Mouse (Mus musculus) retina, postnatal 1 day (tissue): ENCODE measurements around the gene Klk1b4.

Source experiments
- DNase-seq: peaks from one replicate; pipeline ENCODE4 v3.0.0-alpha.2; 2012

The Klk1b4 gene

GRCm38 (mm10) chr7:44254930-44255329 is 47.7 kb downstream of the Klk1b4 start:
- DNase-seq, result no peak

GRCm38 (mm10) chr7:44257278-44257677 is 50.0 kb downstream of the Klk1b4 start, which contains the start of gene Acp4:
Gene Acp4, minus strand, starts transcription at chr7:44257378.
- DNase-seq, result no peak

- DNase-seq, result no peak
Observed at GRCm38 (mm10) chr7:44260410-44260809, 53.2 kb downstream of the Klk1b4 start.

- DNase-seq, result no peak
Observed at GRCm38 (mm10) chr7:44261147-44261546, 53.9 kb downstream of the Klk1b4 start, which contains the start of gene Gm15517. Gene Gm15517, plus strand, starts transcription at chr7:44261447.
